ENCODE assay signal across 16 mouse cellular contexts in genomic region chr9:20552698-20553097, GRCm38 (mm10).
"Had no signal": no experiment of that assay in that cellular context is flagged by ENCODE, and none has a peak within 500 bp of the region (broad histone marks: within the 10 kb centered on the region; RNA-seq: fewer than 3 reads in every experiment).

No protein-coding gene starts in this region.

- DNase-seq: lung, adult 18-20 months; lung, embryonic 14.5 days; lung, postnatal 10 days; lung, postnatal 36 days; right cerebral cortex, postnatal 14 days; thymus, adult 2 months; thymus, postnatal 25 days; thymus, postnatal 4 days had no signal

- ATAC-seq: midbrain, embryonic 13.5 days; midbrain, embryonic 15.5 days had no signal

- H3K4me3 ChIP-seq: megakaryocyte, embryonic 14.5 days; midbrain, embryonic 13.5 days; midbrain, embryonic 15.5 days; neural tube, embryonic 12.5 days; stomach, embryonic 15.5 days had no signal

- H3K4me1 ChIP-seq: megakaryocyte, embryonic 14.5 days; midbrain, embryonic 13.5 days; midbrain, embryonic 15.5 days; neural tube, embryonic 12.5 days; stomach, embryonic 15.5 days had no signal

- H3K27ac ChIP-seq: macrophage; midbrain, embryonic 13.5 days; midbrain, embryonic 15.5 days; neural tube, embryonic 12.5 days; stomach, embryonic 15.5 days; stomach, postnatal 0 days had no signal

- H3K9ac ChIP-seq: lung, embryonic 14.5 days; midbrain, embryonic 13.5 days; midbrain, embryonic 15.5 days; neural tube, embryonic 12.5 days; stomach, embryonic 15.5 days had no signal

- H3K27me3 ChIP-seq: neural tube, embryonic 12.5 days; stomach, embryonic 15.5 days had no signal

- H3K36me3 ChIP-seq: midbrain, embryonic 13.5 days; midbrain, embryonic 15.5 days; neural tube, embryonic 12.5 days; stomach, embryonic 15.5 days had no signal

- H3K9me3 ChIP-seq: midbrain, embryonic 13.5 days; midbrain, embryonic 15.5 days; neural tube, embryonic 12.5 days; stomach, embryonic 15.5 days had no signal

- H3K4me2 ChIP-seq: lung, embryonic 14.5 days; midbrain, embryonic 11.5 days; midbrain, embryonic 13.5 days; midbrain, embryonic 15.5 days; neural tube, embryonic 12.5 days; stomach, embryonic 15.5 days had no signal
